Mouse (Mus musculus) thymus, adult 2 months (tissue): Measurements from ENCODE around the gene Rab10.

ENCODE experiments used
- CTCF ChIP-seq: fragments of 200-500 bp; IDR thresholded peaks from 2 replicates; pipeline ENCODE4 v1.5.1; 2012; ENCODE audit warnings: mild to moderate bottlenecking, control low read depth, low read length, moderate library complexity, borderline replicate concordance; ENCODE audit not compliant: control insufficient read depth, poor library complexity, insufficient read depth; ENCODE audit errors: extremely low read depth
- POLR2A ChIP-seq: fragments of 200-500 bp; IDR thresholded peaks from 2 replicates; pipeline ENCODE4 v1.6.1; 2012; ENCODE audit warnings: mild to moderate bottlenecking, low read length, control low read depth, moderate library complexity; ENCODE audit not compliant: control insufficient read depth, poor library complexity, insufficient read depth; ENCODE audit errors: extremely low read depth

- no peak for TF ChIP-seq POLR2A
- no peak for TF ChIP-seq CTCF
These were observed 47.1 kb upstream of the Rab10 start for GRCm38 (mm10) chr12:3356824-3357223.
